Mouse (Mus musculus) intestine, embryonic 15.5 days (tissue): ENCODE results near the gene Cend1. TPM values are rescaled to one million over a fixed set of nuclear protein-coding genes. Genes with fewer than 3 reads are reported as not detected.

ENCODE experiments used
- ATAC-seq: fragments of 200-750 bp; cut with Nextera tagmentation; 2 replicates; pipeline ENCODE4 v1.8.0; 2017; ENCODE audit warnings: moderate TSS enrichment, moderate library complexity
- H3K27ac ChIP-seq: fragments of 300-500 bp; sonication (generic); 2 replicates; pipeline ENCODE4 v1.5.1; 2015; ENCODE audit warnings: mild to moderate bottlenecking, inconsistent platforms
- H3K27me3 ChIP-seq: fragments of 300-500 bp; sonication (generic); replicated peaks from 2 replicates; pipeline ENCODE4 v1.6.1; 2015; ENCODE audit warnings: inconsistent platforms
- H3K36me3 ChIP-seq: fragments of 300-500 bp; sonication (generic); 2 replicates; pipeline ENCODE4 v1.6.1; 2015; ENCODE audit warnings: inconsistent platforms
- H3K4me1 ChIP-seq: fragments of 300-500 bp; sonication (generic); replicated peaks from 2 replicates; pipeline ENCODE4 v1.6.1; 2015; ENCODE audit warnings: inconsistent platforms
- H3K4me2 ChIP-seq: fragments of 300-500 bp; sonication (generic); replicated peaks from 2 replicates; pipeline ENCODE4 v1.6.1; 2015; ENCODE audit warnings: mild to moderate bottlenecking, inconsistent platforms
- H3K4me3 ChIP-seq: fragments of 300-500 bp; sonication (generic); replicated peaks from 2 replicates; pipeline ENCODE4 v1.5.1; 2015; ENCODE audit warnings: inconsistent platforms
- H3K9ac ChIP-seq: fragments of 300-500 bp; sonication (generic); 2 replicates; pipeline ENCODE4 v1.6.1; 2015; ENCODE audit warnings: inconsistent platforms
- H3K9me3 ChIP-seq: fragments of 300-500 bp; sonication (generic); 2 replicates; pipeline ENCODE4 v1.6.1; 2016; ENCODE audit warnings: inconsistent platforms
- WGBS: fragments of 180-500 bp; shearing (Covaris S2); methylation state at CpG from one replicate; pipeline ENCODE4 v1.1.7; 2015; 5-methylcytosine and 5-hydroxymethylcytosine counted together
- polyA plus RNA-seq: library from polyadenylated mRNA; unstranded; fragments of >200 nt; fragmentation: Nextera tagmentation; extraction: Ambion mirVana; gene quantifications from 2 replicates; pipeline ENCODE4 v1.2.1, GENCODE M21; 2015

Gene Cend1
- polyA plus RNA-seq, 1 experiment from 2014 or later = 3.8 TPM

DNA sequence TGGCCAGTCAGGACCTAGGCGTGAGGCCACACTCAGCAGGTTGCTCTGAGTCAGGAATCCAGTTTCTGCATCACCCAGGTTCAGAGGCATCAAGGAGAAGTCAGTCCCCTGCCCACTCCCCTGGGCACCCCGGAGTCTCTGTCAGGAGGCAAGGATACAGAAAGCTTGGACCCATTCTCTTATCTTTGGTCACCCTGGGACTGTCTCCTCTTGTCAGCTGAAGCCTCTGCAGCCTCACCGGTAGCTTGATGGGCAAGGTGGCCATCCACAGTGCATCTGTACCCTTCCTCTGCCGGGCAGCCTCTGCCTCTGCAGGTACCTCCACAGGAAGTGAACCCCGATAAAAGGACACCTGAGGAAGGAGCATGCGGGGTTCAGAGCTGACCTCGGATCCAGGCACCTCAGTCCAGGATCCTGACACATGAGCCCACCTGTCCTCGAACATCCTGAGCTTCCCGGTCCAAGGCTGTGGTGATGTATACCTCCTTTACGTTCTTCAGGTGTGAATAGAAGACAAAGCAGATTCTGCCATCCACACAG lies 9.9 kb upstream of the Cend1 start:
- no peak for ATAC-seq
- Histone ChIP-seq H3K9ac (no peak overlapping the region), H3K4me2 (no peak overlapping the region), H3K27ac (no peak overlapping the region), H3K4me3 (no peak overlapping the region), H3K4me1 (peaks cover 55% of the 10 kb centered on the region), H3K36me3 (0 out of 2 replicates have a peak, but pooled peaks cover 2% of the 10 kb centered on the region), H3K9me3 (no peaks in the 10 kb centered on the region), H3K27me3 (no peaks in the 10 kb centered on the region)
- 95% methylated on average over 10 of the region's 10 CpGs for WGBS

DNA sequence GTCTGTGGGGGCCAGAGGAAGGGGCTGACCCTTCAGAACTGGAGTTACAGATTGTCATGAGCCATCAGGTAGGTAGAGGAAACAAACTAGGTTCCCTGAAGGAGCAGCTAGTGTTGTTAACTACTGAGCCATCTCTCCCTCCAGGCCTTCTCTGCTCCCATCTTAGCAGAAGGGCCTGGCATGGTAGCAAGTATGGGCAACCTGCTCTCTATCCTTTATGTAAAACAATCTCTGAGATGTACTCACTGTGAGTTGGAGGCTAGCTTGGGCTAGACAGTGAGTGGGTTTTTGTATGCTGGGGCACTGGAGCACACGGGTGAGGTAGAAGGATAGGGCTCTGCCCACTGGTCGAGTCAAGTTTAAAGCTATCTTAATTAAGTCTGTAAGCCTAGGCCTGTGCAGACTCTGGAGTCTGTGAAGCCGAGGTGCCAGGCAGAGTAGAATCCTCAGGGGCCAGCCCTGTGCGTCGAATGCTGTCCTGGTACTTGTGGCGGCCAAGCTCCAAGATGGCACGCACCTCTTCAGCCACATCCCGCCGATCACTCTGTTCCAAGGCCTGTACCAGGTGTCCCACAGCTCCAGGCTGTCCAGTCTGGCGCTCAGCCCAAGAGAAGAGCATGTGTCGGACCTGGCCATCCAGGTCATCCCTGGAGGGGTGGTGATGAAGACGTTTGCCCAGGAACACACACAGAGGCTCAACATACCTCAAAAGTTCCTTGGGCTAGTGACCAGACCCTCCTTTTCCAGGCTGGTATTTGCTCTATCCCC lies 9.1 kb upstream of the Cend1 start:
- no peak for ATAC-seq
- Histone ChIP-seq H3K27me3 (no peaks in the 10 kb centered on the region), H3K9me3 (no peaks in the 10 kb centered on the region), H3K27ac (no peak overlapping the region), H3K4me1 (peaks cover 59% of the 10 kb centered on the region), H3K36me3 (0 out of 2 replicates have a peak, but pooled peaks cover 8% of the 10 kb centered on the region), H3K4me2 (no peak overlapping the region), H3K4me3 (no peak overlapping the region), H3K9ac (no peak overlapping the region)
- 92% methylated on average over 12 of the region's 12 CpGs for WGBS

DNA sequence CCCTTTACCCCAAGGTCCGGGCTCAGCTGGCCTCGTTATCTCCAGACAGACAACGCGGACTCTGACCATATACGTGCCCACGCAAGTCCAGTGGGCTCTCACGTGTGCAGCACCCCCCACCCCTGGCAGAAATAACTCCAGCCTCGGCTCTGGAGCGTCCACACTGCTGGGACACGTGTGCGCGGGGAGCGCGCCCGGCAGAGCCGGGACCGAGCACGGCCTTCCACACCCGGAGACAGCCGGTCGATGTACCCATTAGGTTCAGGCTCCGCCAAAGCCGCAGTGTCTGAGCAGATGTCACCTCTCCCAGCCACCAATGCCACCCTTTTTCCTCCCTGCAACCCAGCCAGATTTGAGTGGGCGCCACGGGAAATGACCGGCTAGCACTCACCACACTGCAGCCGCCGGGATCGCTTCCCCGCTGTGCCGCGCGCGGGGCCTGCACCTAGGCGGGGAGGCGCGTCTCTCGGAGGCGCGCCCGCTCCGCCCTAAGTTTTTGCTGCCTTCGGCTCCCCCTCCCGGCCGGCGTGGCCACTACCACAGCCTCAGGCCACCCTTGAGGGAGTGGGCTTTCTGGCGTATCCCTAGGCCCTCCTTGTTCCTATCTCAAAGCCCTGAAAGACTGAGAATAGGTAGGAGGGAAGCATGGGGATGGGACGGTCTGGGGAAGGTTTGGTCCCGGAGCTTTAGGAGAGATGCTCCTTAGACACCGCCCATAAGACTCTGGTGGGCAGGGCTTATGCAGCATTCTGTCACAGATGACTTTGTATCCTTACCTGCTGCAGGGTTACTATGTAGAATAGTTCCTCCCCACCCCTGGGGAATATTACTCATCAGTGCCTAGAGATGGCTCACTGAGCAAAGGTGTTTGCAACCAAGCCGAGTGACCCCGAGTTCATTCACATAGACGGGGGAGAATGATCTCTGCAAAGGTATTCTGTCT lies 8.2 kb upstream of the Cend1 start, which contains the start of gene Slc25a22:
Gene Slc25a22 (minus strand): TSS at position 715 of the 943 bp plus-strand sequence.
- peak; percentile 87 for ATAC-seq
- H3K4me1 ChIP-seq = peaks cover 50% of the 10 kb centered on the region
- H3K9ac ChIP-seq = peak within 1 kb of the TSS; percentile 73
- 6% methylated on average over 52 of the region's 53 CpGs for WGBS
- H3K4me2 ChIP-seq = peak within 1 kb of the TSS; percentile 94
- H3K4me3 ChIP-seq = peak within 1 kb of the TSS; percentile 60
- peak within 1 kb of the TSS; percentile 64; the same call in 1 of the 2 replicates for H3K27ac ChIP-seq
- no peaks in the 10 kb centered on the region for H3K9me3 ChIP-seq
- H3K27me3 ChIP-seq = no peaks in the 10 kb centered on the region
- H3K36me3 ChIP-seq = peaks cover 11% of the 10 kb centered on the region; the same call in 1 of the 2 replicates

DNA sequence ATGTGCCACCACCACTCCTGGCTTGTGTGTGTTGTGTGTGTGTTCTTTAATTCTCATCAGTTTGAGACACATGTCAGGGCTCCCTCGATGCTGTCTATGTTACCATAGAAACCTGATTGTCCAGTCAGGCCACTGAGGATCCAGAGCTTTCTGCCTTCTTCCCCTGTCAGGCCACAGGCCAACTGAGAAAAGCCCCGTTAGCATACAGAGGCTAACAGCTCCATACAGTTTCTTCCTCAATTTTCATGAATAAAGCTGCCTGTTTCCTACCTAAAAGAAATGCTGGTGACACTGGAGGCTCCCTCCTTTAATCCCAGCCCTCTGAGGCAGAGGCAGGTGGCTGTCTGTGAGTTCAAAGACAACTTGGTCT lies 7.2 kb upstream of the Cend1 start:
- Histone ChIP-seq H3K4me1 (peaks cover 42% of the 10 kb centered on the region), H3K36me3 (peaks cover 20% of the 10 kb centered on the region; the same call in 1 of the 2 replicates), H3K27me3 (no peaks in the 10 kb centered on the region), H3K9ac (peak overlapping the region; percentile 73; the same call in 1 of the 2 replicates), H3K4me2 (peak overlapping the region; percentile 94), H3K9me3 (no peaks in the 10 kb centered on the region), H3K27ac (no peak overlapping the region), H3K4me3 (peak overlapping the region; percentile 60)
- no peak for ATAC-seq
- 63% methylated on average over 2 of the region's 2 CpGs for WGBS

DNA sequence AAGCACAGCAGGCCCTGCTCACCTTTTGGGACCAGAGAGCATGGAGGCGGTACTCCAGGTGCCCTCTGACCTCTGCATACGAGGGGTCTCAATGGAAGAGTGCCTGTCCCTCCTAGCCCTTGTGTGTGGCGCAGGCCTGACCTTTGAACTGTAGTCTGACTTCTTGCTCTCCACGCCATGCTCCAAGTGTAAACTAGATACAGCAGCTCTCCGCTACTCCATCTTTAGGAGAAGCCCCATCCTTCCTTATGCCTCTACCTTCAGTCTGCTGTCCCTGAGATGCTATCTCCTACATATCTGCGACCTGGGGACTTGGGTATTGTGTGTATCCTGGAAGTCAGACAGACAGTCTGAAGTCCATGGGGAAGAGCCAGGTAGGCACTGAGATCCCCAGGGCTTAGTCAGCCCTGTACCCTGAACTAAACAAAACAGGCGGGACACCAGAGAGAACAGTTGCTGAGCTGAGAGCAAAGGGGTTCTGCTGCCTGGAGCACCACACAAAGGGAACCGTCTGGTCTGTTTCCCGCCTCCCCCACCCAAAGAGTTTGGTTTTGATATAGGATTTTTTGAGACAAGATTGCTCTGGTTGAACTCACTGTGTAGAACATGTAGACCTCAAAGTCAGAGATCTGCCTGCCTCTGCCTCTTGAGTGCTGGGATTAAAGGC lies 6.7 kb upstream of the Cend1 start:
- Histone ChIP-seq H3K4me3 (no peak overlapping the region), H3K27me3 (no peaks in the 10 kb centered on the region), H3K36me3 (peaks cover 25% of the 10 kb centered on the region; the same call in 1 of the 2 replicates), H3K9me3 (no peaks in the 10 kb centered on the region), H3K4me2 (peak overlapping the region; percentile 94), H3K4me1 (peaks cover 38% of the 10 kb centered on the region), H3K9ac (no peak overlapping the region), H3K27ac (peak overlapping the region; percentile 11; the same call in 1 of the 2 replicates)
- ATAC-seq = no peak
- WGBS = 72% methylated on average over 9 of the region's 9 CpGs

DNA sequence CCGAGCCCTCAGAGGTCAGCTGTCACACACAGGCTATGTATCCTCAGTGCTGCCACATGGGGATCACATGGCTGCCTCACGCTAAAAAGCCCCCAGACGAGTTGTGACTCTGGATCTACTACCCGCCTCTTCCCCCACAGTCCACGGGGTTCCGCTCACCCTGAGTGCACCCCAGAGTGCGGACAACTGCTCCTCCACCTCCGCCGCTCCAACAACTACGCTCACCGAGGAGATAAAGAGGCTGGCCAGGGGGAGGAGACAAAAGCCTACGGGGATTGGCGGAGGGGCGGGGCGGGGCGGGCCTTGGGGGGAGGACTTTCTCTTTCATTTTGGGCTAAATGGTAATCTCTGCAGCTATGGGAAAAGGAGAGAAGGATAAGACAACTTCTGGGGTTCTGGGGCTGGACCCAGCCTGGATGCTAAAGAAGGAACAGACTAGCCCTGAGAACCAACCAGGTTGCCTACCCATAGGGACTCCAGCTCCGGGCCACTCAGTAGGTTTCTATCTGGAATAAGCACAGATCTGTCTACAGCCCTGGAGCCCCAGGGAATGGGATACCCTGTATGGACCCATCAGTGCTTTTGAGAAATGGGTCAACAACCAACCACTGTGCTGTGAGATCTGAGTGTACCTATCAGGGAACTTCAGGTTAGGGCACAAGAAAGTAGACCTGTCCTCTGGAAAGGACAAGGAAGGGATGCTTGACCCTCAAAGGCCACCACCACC lies 6.0 kb upstream of the Cend1 start:
- Histone ChIP-seq H3K36me3 (peaks cover 28% of the 10 kb centered on the region; the same call in 1 of the 2 replicates), H3K4me3 (peak overlapping the region; percentile 36), H3K4me2 (peak overlapping the region; percentile 94), H3K9me3 (no peaks in the 10 kb centered on the region), H3K4me1 (peaks cover 34% of the 10 kb centered on the region), H3K27ac (peak overlapping the region; percentile 11; the same call in 1 of the 2 replicates), H3K9ac (peak overlapping the region; percentile 56), H3K27me3 (no peaks in the 10 kb centered on the region)
- ATAC-seq = peak; percentile 46
- 5% methylated on average over 17 of the region's 17 CpGs for WGBS

DNA sequence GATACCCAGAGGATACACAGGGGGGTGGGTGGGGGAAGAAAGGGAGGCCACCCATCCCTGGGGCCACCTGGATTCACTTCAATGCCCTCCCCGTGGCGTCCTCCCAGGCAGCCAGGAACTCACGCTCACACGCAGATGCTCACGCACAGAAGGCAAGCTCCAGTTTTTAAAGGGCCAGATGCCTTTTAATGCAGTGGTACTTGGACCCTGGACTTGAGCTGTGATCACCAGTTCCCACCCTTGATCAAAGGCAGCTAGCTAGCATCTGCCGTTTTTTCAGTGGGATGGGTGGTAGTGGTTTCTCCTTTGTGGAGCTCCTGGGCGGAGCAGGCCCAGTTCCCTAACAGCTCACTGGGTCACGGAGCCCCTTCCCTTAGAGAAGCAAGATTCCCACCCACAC lies 5.2 kb upstream of the Cend1 start:
- peak overlapping the region; percentile 56 for H3K9ac ChIP-seq
- no peaks in the 10 kb centered on the region for H3K27me3 ChIP-seq
- 10% methylated on average over 8 of the region's 8 CpGs for WGBS
- H3K4me3 ChIP-seq = peak overlapping the region; percentile 36
- no peaks in the 10 kb centered on the region for H3K9me3 ChIP-seq
- ATAC-seq = no peak
- peaks cover 28% of the 10 kb centered on the region; the same call in 1 of the 2 replicates for H3K36me3 ChIP-seq
- peaks cover 37% of the 10 kb centered on the region for H3K4me1 ChIP-seq
- peak overlapping the region; percentile 94 for H3K4me2 ChIP-seq
- no peak overlapping the region for H3K27ac ChIP-seq

DNA sequence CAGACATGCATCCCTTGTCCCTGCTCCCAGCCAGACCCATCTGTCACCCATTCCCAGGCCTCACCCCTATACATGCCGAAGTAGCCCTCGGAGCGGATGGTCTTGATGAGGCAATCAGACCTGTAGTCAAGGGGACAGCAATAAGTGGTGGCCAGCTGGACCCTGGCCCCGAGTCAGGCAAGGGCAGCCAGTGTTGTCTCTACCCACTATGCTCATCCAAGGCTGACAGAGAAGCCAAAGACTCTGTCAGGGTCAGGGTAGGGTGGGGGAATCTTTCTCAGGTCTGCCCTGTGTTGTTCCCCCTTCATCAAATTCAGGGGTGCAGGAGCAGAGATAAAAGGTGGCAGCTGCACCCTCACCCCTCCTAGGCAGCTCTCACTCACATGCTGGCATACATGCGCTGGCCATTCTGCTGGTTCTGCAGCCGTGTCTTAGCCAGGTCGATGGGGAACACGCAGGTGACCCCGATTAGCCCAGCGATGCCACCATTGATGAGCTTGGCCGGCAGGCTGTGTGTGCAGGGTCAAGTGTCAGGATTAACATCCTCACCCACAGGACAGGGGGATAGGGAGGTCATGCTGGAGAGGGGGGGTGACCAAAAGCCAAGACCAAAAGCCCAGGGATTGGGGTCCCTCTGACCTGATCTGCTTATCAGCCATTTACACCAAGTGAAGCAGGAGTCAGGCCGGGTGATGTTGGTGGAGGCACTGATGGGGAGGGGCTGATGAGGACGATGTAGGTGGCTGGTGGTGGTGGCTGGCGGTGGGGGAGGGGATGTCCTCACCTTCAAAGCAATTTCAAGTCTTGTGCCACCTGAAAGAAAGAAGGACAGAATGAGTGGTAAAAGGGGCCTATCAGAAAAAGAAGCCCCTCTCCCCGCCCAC lies 4.5 kb upstream of the Cend1 start:
- Histone ChIP-seq H3K27ac (no peak overlapping the region), H3K9ac (peak overlapping the region; percentile 56), H3K4me1 (peaks cover 40% of the 10 kb centered on the region), H3K9me3 (no peaks in the 10 kb centered on the region), H3K36me3 (peaks cover 28% of the 10 kb centered on the region; the same call in 1 of the 2 replicates), H3K27me3 (no peaks in the 10 kb centered on the region), H3K4me3 (peak overlapping the region; percentile 36), H3K4me2 (peak overlapping the region; percentile 94)
- ATAC-seq = no peak
- 70% methylated on average over 15 of the region's 15 CpGs for WGBS

DNA sequence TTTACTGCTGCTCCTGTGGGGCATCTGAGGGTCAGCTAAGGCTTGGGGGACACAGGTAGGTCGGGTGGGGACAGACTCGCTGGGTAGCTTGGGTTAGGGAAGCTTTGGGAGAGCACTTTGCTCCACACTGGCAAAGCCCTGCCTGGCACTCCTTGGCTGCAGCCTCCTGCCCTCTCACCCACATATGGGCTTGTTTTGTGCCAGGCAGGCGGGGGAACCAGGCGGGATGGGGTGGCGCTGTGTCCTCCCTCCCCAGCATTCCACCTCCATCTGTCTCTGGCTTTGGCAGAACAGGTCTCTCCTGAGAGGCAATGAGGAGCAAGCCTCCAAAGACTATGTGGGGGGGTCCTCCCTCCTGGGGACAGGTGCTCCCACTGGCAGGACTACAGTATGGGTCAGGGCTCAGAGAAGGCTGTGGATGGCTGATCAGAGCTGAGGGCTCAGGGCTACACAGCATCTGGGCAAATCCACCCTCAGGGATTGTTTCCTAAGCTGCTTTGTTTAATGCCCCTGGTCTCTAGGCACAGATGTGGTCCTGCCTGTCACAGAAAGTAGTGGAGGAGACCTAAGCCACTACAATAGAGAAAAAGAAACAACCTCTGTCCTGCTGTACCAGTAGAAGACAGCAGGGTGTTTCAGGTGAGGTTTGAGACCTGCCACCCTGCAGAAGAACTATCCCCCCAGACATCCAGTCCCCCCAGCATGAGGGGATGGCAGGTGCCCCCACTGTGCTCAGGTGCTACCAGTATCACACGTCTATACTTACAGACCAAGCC lies 3.6 kb upstream of the Cend1 start:
- H3K9me3 ChIP-seq = no peaks in the 10 kb centered on the region
- peaks cover 25% of the 10 kb centered on the region; the same call in 1 of the 2 replicates for H3K36me3 ChIP-seq
- H3K4me2 ChIP-seq = no peak overlapping the region
- 0 out of 2 replicates have a peak overlapping the region, but pooled peaks have one; percentile 56 for H3K9ac ChIP-seq
- no peaks in the 10 kb centered on the region for H3K27me3 ChIP-seq
- 88% methylated on average over 6 of the region's 6 CpGs for WGBS
- H3K4me3 ChIP-seq = no peak overlapping the region
- H3K27ac ChIP-seq = no peak overlapping the region
- no peak for ATAC-seq
- H3K4me1 ChIP-seq = peaks cover 40% of the 10 kb centered on the region

DNA sequence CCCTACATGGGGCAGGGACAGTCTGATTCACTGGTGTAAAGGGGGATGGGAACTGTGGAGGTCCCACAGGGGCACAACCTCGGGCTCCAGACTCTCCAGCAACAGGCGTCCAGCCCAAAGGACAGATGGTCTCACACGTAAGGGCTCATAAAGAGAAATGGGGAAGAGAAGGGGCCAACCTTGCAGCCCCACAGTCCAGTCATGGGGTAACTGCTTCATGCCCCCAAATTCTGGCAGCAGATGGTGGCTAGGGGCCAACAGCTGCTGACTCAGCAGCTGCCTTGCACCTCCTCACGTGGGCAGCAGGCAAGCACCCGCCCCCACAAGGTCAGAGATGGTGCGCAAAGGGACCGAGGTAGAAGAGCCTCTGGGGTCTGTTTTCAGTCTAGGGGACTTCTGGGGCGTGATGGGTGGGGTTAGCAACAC lies 2.9 kb upstream of the Cend1 start:
- Histone ChIP-seq H3K27ac (no peak overlapping the region), H3K9me3 (no peaks in the 10 kb centered on the region), H3K4me2 (no peak overlapping the region), H3K4me1 (peaks cover 40% of the 10 kb centered on the region), H3K4me3 (no peak overlapping the region), H3K36me3 (peaks cover 25% of the 10 kb centered on the region; the same call in 1 of the 2 replicates), H3K27me3 (no peaks in the 10 kb centered on the region), H3K9ac (no peak overlapping the region)
- 78% methylated on average over 8 of the region's 8 CpGs for WGBS
- no peak for ATAC-seq
